Mouse (Mus musculus): ENCODE measurements at regions not wholly inside any gene's neighbourhood (a gene's known extent, or its start where the extent isn't known, plus 50 kb on each side); places are given as distances from the start of the nearest gene placed in this dataset.

- no peak for DNase-seq (ENCODE audit: low spot score in 2 of 2)
Observed at GRCm38 (mm10) chr1:90268131-90268691, 64.4 kb downstream of the Ackr3 start.

- DNase-seq (ENCODE audit: low spot score in 2 of 2) = no peak
Observed at GRCm38 (mm10) chr1:90268951-90269350, 65.2 kb downstream of the Ackr3 start.

- DNase-seq (ENCODE audit: low spot score in 2 of 2) = no peak
Observed at GRCm38 (mm10) chr1:90269836-90270235, 66.1 kb downstream of the Ackr3 start.

- no peak for DNase-seq (ENCODE audit: low spot score in 2 of 2)
Observed at GRCm38 (mm10) chr1:90271326-90271725, 67.5 kb downstream of the Ackr3 start.

- no peak for DNase-seq (ENCODE audit: low spot score in 2 of 2)
Observed at GRCm38 (mm10) chr1:90272411-90272810, 68.6 kb downstream of the Ackr3 start.

GRCm38 (mm10) chr1:90272830-90273628 is 69.2 kb downstream of the Ackr3 start:
- DNase-seq (ENCODE audit: low spot score in 2 of 2) = no peak

- DNase-seq (ENCODE audit: low spot score in 2 of 2) = no peak
Observed at GRCm38 (mm10) chr1:90273629-90273928, 69.8 kb downstream of the Ackr3 start.

GRCm38 (mm10) chr1:90274968-90275651 is 71.3 kb downstream of the Ackr3 start:
- DNase-seq (ENCODE audit: low spot score in 2 of 2) = no peak

GRCm38 (mm10) chr1:90275786-90276520 is 72.2 kb downstream of the Ackr3 start:
- no peak for DNase-seq (ENCODE audit: low spot score in 2 of 2)

- no peak for DNase-seq (ENCODE audit: low spot score in 2 of 2)
Observed at GRCm38 (mm10) chr1:90277486-90278255, 73.9 kb downstream of the Ackr3 start.

- DNase-seq (ENCODE audit: low spot score in 2 of 2) = no peak
Observed at GRCm38 (mm10) chr1:90279066-90279839, 75.5 kb downstream of the Ackr3 start.

- no peak for DNase-seq (ENCODE audit: low spot score in 2 of 2)
Observed at GRCm38 (mm10) chr1:90280227-90280626, 76.4 kb downstream of the Ackr3 start.

- no peak for DNase-seq (ENCODE audit: low spot score in 2 of 2)
Observed at GRCm38 (mm10) chr1:90281255-90281654, 77.5 kb downstream of the Ackr3 start.

- DNase-seq (ENCODE audit: low spot score in 2 of 2) = no peak
Observed at GRCm38 (mm10) chr1:90281956-90282355, 78.2 kb downstream of the Ackr3 start.

- no peak for DNase-seq (ENCODE audit: low spot score in 2 of 2)
Observed at GRCm38 (mm10) chr1:90282367-90282766, 78.6 kb downstream of the Ackr3 start.

GRCm38 (mm10) chr1:90283176-90283775 is 79.5 kb downstream of the Ackr3 start:
- DNase-seq (ENCODE audit: low spot score in 2 of 2) = no peak

- no peak for DNase-seq (ENCODE audit: low spot score in 2 of 2)
Observed at GRCm38 (mm10) chr1:90283912-90284636, 80.3 kb downstream of the Ackr3 start.

GRCm38 (mm10) chr1:90285318-90285717 is 81.5 kb downstream of the Ackr3 start:
- no peak for DNase-seq (ENCODE audit: low spot score in 2 of 2)

- DNase-seq (ENCODE audit: low spot score in 2 of 2) = no peak
Observed at GRCm38 (mm10) chr1:90287251-90287650, 83.5 kb downstream of the Ackr3 start.

Measured in urinary bladder, adult 18-20 months (tissue).